Mouse (Mus musculus): ENCODE measurements at regions not wholly inside any gene's neighbourhood (a gene's known extent, or its start where the extent isn't known, plus 50 kb on each side); places are given as distances from the start of the nearest gene placed in this dataset.

- TF ChIP-seq POLR2A (IDR thresholded peaks at IDR 0.05; ENCODE audit: extremely low read depth, insufficient read depth, low read length) (no peak), CTCF (IDR thresholded peaks at IDR 0.05; ENCODE audit: extremely low read depth, insufficient read depth, low read length) (no peak)
Measured at GRCm38 (mm10) chr11:117418939-117419338, 65.2 kb upstream of the Gm11733 start.
